Mouse (Mus musculus): Measurements from ENCODE around the gene Dnah10. TPM values are rescaled to one million over a fixed set of nuclear protein-coding genes. Genes with fewer than 3 reads are reported as not detected.
A peak's percentile ranks its signal among the peaks of the same experiment; 100 is the strongest.

Dnah10 gene
- polyA plus RNA-seq, 1 experiment from 2014 or later = 0.13 TPM

GRCm38 (mm10) chr5:124873096-124873495, 148.2 kb downstream of the Dnah10 start:
- WGBS = 79% methylated on average over 3 of the region's 3 CpGs
- Histone ChIP-seq H3K27me3 (replicated peaks; ENCODE audit: control insufficient read depth, insufficient read depth, low read length) (no peaks in the 10 kb centered on the region), H3K9me3 (ENCODE audit: control insufficient read depth, low read length) (no peaks in the 10 kb centered on the region), H3K36me3 (ENCODE audit: control insufficient read depth, insufficient read depth, low read length) (no peaks in the 10 kb centered on the region), H3K9ac (ENCODE audit: low read depth, low read length) (no peak overlapping the region), H3K4me3 (ENCODE audit: low read length) (no peak overlapping the region), H3K4me1 (ENCODE audit: control insufficient read depth, insufficient read depth, low read depth, low read length) (peaks cover 23% of the 10 kb centered on the region), H3K27ac (ENCODE audit: low read depth, low read length) (0 out of 2 replicates have a peak overlapping the region, but pooled peaks have one; percentile 25), H3K4me2 (ENCODE audit: low read length) (no peak overlapping the region)
- ATAC-seq = no peak

GRCm38 (mm10) chr5:124873890-124874601, 149.2 kb downstream of the Dnah10 start:
- Histone ChIP-seq H3K36me3 (ENCODE audit: control insufficient read depth, insufficient read depth, low read length) (no peaks in the 10 kb centered on the region), H3K9ac (ENCODE audit: low read depth, low read length) (no peak overlapping the region), H3K4me3 (ENCODE audit: low read length) (no peak overlapping the region), H3K4me2 (ENCODE audit: low read length) (no peak overlapping the region), H3K9me3 (ENCODE audit: control insufficient read depth, low read length) (no peaks in the 10 kb centered on the region), H3K4me1 (ENCODE audit: control insufficient read depth, insufficient read depth, low read depth, low read length) (peaks cover 20% of the 10 kb centered on the region), H3K27ac (ENCODE audit: low read depth, low read length) (no peak overlapping the region), H3K27me3 (replicated peaks; ENCODE audit: control insufficient read depth, insufficient read depth, low read length) (no peaks in the 10 kb centered on the region)
- 88% methylated on average over 6 of the region's 6 CpGs for WGBS
- ATAC-seq = no peak

- ATAC-seq = no peak
- Histone ChIP-seq H3K4me3 (ENCODE audit: low read length) (no peak overlapping the region), H3K4me2 (ENCODE audit: low read length) (no peak overlapping the region), H3K9ac (ENCODE audit: low read depth, low read length) (no peak overlapping the region), H3K27ac (ENCODE audit: low read depth, low read length) (no peak overlapping the region), H3K36me3 (ENCODE audit: control insufficient read depth, insufficient read depth, low read length) (no peaks in the 10 kb centered on the region), H3K27me3 (replicated peaks; ENCODE audit: control insufficient read depth, insufficient read depth, low read length) (no peaks in the 10 kb centered on the region), H3K4me1 (ENCODE audit: control insufficient read depth, insufficient read depth, low read depth, low read length) (peaks cover 3% of the 10 kb centered on the region), H3K9me3 (ENCODE audit: control insufficient read depth, low read length) (no peaks in the 10 kb centered on the region)
- WGBS = 79% methylated on average over 4 of the region's 4 CpGs
Measured at GRCm38 (mm10) chr5:124879251-124879650, 154.4 kb downstream of the Dnah10 start.

GRCm38 (mm10) chr5:124879801-124880200, 154.9 kb downstream of the Dnah10 start:
- H3K27me3 ChIP-seq (replicated peaks; ENCODE audit: control insufficient read depth, insufficient read depth, low read length) = no peaks in the 10 kb centered on the region
- H3K4me1 ChIP-seq (ENCODE audit: control insufficient read depth, insufficient read depth, low read depth, low read length) = peaks cover 3% of the 10 kb centered on the region
- no peak overlapping the region for H3K4me2 ChIP-seq (ENCODE audit: low read length)
- ATAC-seq = no peak
- no peak overlapping the region for H3K4me3 ChIP-seq (ENCODE audit: low read length)
- no peaks in the 10 kb centered on the region for H3K9me3 ChIP-seq (ENCODE audit: control insufficient read depth, low read length)
- no peak overlapping the region for H3K27ac ChIP-seq (ENCODE audit: low read depth, low read length)
- H3K36me3 ChIP-seq (ENCODE audit: control insufficient read depth, insufficient read depth, low read length) = peaks cover 2% of the 10 kb centered on the region
- 75% methylated on average over 6 of the region's 6 CpGs for WGBS
- no peak overlapping the region for H3K9ac ChIP-seq (ENCODE audit: low read depth, low read length)

GRCm38 (mm10) chr5:124883877-124884276, 159.0 kb downstream of the Dnah10 start:
- 66% methylated on average over 6 of the region's 6 CpGs for WGBS
- Histone ChIP-seq H3K4me3 (ENCODE audit: low read length) (no peak overlapping the region), H3K4me2 (ENCODE audit: low read length) (no peak overlapping the region), H3K9ac (ENCODE audit: low read depth, low read length) (no peak overlapping the region), H3K4me1 (ENCODE audit: control insufficient read depth, insufficient read depth, low read depth, low read length) (no peaks in the 10 kb centered on the region; the same call in none of the 2 replicates), H3K27ac (ENCODE audit: low read depth, low read length) (no peak overlapping the region), H3K9me3 (ENCODE audit: control insufficient read depth, low read length) (no peaks in the 10 kb centered on the region), H3K27me3 (replicated peaks; ENCODE audit: control insufficient read depth, insufficient read depth, low read length) (no peaks in the 10 kb centered on the region), H3K36me3 (ENCODE audit: control insufficient read depth, insufficient read depth, low read length) (peaks cover 16% of the 10 kb centered on the region)
- ATAC-seq = 0 out of 2 replicates have a peak, but pooled peaks have one; percentile 34

Other genes starting within 250 kb of the Dnah10 start
- 28.5 and 31.8 TPM in 2 replicates for gene Rilpl2, start 246.7 kb upstream of the Dnah10 start, polyA plus RNA-seq (2015; fragmentation: Nextera tagmentation; extraction: Ambion mirVana)
- 19.6 and 21.9 TPM in 2 replicates for gene Snrnp35, start 242.0 kb upstream of the Dnah10 start, polyA plus RNA-seq (2015; fragmentation: Nextera tagmentation; extraction: Ambion mirVana)
- 13.9 and 14.5 TPM in 2 replicates for gene Rilpl1, start 193.7 kb upstream of the Dnah10 start, polyA plus RNA-seq (2015; fragmentation: Nextera tagmentation; extraction: Ambion mirVana)
- gene Tmed2, start 184.4 kb upstream of the Dnah10 start, polyA plus RNA-seq (2015; fragmentation: Nextera tagmentation; extraction: Ambion mirVana) = 342 and 347 TPM in 2 replicates
- gene Ddx55, start 172.2 kb upstream of the Dnah10 start, polyA plus RNA-seq (2015; fragmentation: Nextera tagmentation; extraction: Ambion mirVana) = 25.1 TPM in 2 replicates
- gene Eif2b1, start 146.0 kb upstream of the Dnah10 start, polyA plus RNA-seq (2015; fragmentation: Nextera tagmentation; extraction: Ambion mirVana) = 64.1 and 66.3 TPM in 2 replicates
- 36.3 and 40.2 TPM in 2 replicates for gene Gtf2h3, start 145.9 kb upstream of the Dnah10 start, polyA plus RNA-seq (2015; fragmentation: Nextera tagmentation; extraction: Ambion mirVana)
- gene Atp6v0a2, start 96.5 kb upstream of the Dnah10 start, polyA plus RNA-seq (2015; fragmentation: Nextera tagmentation; extraction: Ambion mirVana) = 32.0 and 35.1 TPM in 2 replicates
- gene Ccdc92, start 137.3 kb downstream of the Dnah10 start, polyA plus RNA-seq (2015; fragmentation: Nextera tagmentation; extraction: Ambion mirVana) = 47.0 and 51.3 TPM in 2 replicates
- gene Zfp664, start 137.6 kb downstream of the Dnah10 start, polyA plus RNA-seq (2015; fragmentation: Nextera tagmentation; extraction: Ambion mirVana) = 75.7 and 77.1 TPM in 2 replicates